Mouse (Mus musculus): ENCODE measurements around the gene Plekha8.

GRCm38 (mm10) chr6:54693286-54693685 is 98.4 kb downstream of the Plekha8 start:
- TF ChIP-seq CTCF (IDR thresholded peaks at IDR 0.05; ENCODE audit: low read depth) = no peak
- no peak for TF ChIP-seq EP300 (IDR thresholded peaks at IDR 0.05; ENCODE audit: low read depth)

Measured in liver, embryonic 14.5 days (tissue).